ENCODE assay signal across 8 mouse cellular contexts in the genomic region with DNA sequence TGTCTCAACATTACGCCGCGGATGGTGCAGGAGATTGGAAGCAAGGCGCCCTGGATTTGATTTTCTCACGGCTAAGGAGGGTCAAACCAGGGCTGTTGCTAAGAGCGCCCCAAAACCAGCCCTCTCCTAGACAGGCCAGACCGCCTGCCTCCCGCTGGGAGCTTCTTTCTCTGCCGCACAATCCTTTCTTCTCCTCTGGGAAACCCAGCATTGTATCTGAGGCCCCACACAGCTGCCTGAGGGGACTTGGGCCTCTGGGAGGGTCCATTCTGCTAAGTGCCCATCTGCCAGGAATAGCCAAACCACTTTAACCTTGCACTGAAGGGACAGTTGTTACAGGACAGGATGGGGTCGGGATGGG. TPM values are rescaled to one million over a fixed set of nuclear protein-coding genes. Genes with fewer than 3 reads are reported as not detected.
DNase-seq lines count a peak whose midpoint lies in the region; ATAC-seq and TF ChIP-seq lines count a peak whose summit lies in the region.

No protein-coding gene starts in this region.

- H3K27ac ChIP-seq in kidney, embryonic 15.5 days = 0 out of 2 replicates have a peak overlapping the region, but pooled peaks have one; percentile 4
- H3K27ac ChIP-seq in kidney, adult 2 months (ENCODE audit: insufficient read depth, low read depth, low read length) = no peak overlapping the region
- peak overlapping the region; percentile 98 for H3K27ac ChIP-seq in forebrain, postnatal 0 days (ENCODE audit: low read depth, low read length)

- peak overlapping the region; percentile 86 for H3K4me2 ChIP-seq in kidney, embryonic 15.5 days
- peak overlapping the region; percentile 60 for H3K4me2 ChIP-seq in forebrain, postnatal 0 days (ENCODE audit: low read depth)

- H3K4me1 ChIP-seq in kidney, embryonic 15.5 days = peaks cover 14% of the 10 kb centered on the region
- H3K4me1 ChIP-seq in kidney, adult 2 months (ENCODE audit: control insufficient read depth, insufficient read depth, low read length) = peaks cover 3% of the 10 kb centered on the region
- H3K4me1 ChIP-seq in forebrain, postnatal 0 days (ENCODE audit: insufficient read depth) = peaks cover 17% of the 10 kb centered on the region

- 4% methylated on average over 10 of the region's 10 CpGs for WGBS in kidney, embryonic 15.5 days
- 12% methylated on average over 10 of the region's 10 CpGs for WGBS in kidney, adult 2 months
- 0% methylated on average over 10 of the region's 10 CpGs for WGBS in forebrain, postnatal 0 days

- no peak for TF ChIP-seq POLR2A in kidney, adult 2 months (IDR thresholded peaks at IDR 0.05; ENCODE audit: low read depth, low read length)

- no peaks in the 10 kb centered on the region for H3K27me3 ChIP-seq in kidney, embryonic 15.5 days
- no peaks in the 10 kb centered on the region; the same call in 1 of the 2 replicates for H3K27me3 ChIP-seq in kidney, adult 2 months (replicated peaks; ENCODE audit: control insufficient read depth, insufficient read depth, low read length)
- no peaks in the 10 kb centered on the region for H3K27me3 ChIP-seq in forebrain, postnatal 0 days (ENCODE audit: insufficient read depth, low read length)

- DNase-seq in kidney, adult 2 months = no peak
- peak; percentile 72 for DNase-seq in cerebellum, adult 11-12 months
- no peak for DNase-seq in forebrain, postnatal 0 days
- DNase-seq in mesoderm, embryonic 11.5 days (ENCODE audit: low read depth, low spot score) = peak; percentile 89
- no peak for DNase-seq in urinary bladder, postnatal 10 days (ENCODE audit: low spot score)
- DNase-seq in testis, postnatal 10 days (ENCODE audit: low spot score) = no peak
- no peak for DNase-seq in lung, postnatal 10 days

- peak overlapping the region; percentile 50 for H3K9ac ChIP-seq in kidney, embryonic 15.5 days
- H3K9ac ChIP-seq in forebrain, postnatal 0 days = peak overlapping the region; percentile 87

- peak; percentile 75 for ATAC-seq in kidney, embryonic 15.5 days (replicated peaks; ENCODE audit: low FRiP score)
- peak; percentile 72 for ATAC-seq in forebrain, postnatal 0 days

- H3K9me3 ChIP-seq in kidney, embryonic 15.5 days (replicated peaks) = no peaks in the 10 kb centered on the region
- no peaks in the 10 kb centered on the region for H3K9me3 ChIP-seq in forebrain, postnatal 0 days (ENCODE audit: low read length)

- peak overlapping the region; percentile 51 for H3K4me3 ChIP-seq in kidney, embryonic 15.5 days (replicated peaks)
- no peak overlapping the region for H3K4me3 ChIP-seq in kidney, adult 2 months (ENCODE audit: insufficient read depth, low read depth, low read length)
- H3K4me3 ChIP-seq in forebrain, postnatal 0 days (ENCODE audit: low read depth, low read length) = peak overlapping the region; percentile 55

- TF ChIP-seq CTCF in kidney, adult 2 months (conservative IDR thresholded peaks at IDR 0.05; ENCODE audit: insufficient read depth, insufficient read length, low read depth, low read length) = no peak
- TF ChIP-seq CTCF in forebrain, postnatal 0 days (IDR thresholded peaks at IDR 0.05; ENCODE audit: low read depth) = no peak

- peaks cover 14% of the 10 kb centered on the region for H3K36me3 ChIP-seq in kidney, embryonic 15.5 days
- H3K36me3 ChIP-seq in kidney, adult 2 months (ENCODE audit: control insufficient read depth, insufficient read depth, low read length) = no peaks in the 10 kb centered on the region
- peaks cover 10% of the 10 kb centered on the region for H3K36me3 ChIP-seq in forebrain, postnatal 0 days (ENCODE audit: insufficient read depth)

RNA-seq across cellular contexts. Expression of a gene that starts 0.3 kb away (rescaled TPM):
- polyA plus RNA-seq in kidney, embryonic 15.5 days (2015; fragmentation: Nextera tagmentation; extraction: Ambion mirVana) = 7.9 and 13.4 TPM in 2 replicates
- polyA plus RNA-seq in kidney, adult 2 months (2012; rRNA removed) = 0.77 and 1.3 TPM in 2 replicates
- 225 and 289 TPM in 2 replicates for total RNA-seq in forebrain, postnatal 0 days (2014; rRNA removed)
- polyA plus RNA-seq in forebrain, postnatal 0 days (2015; fragmentation: Nextera tagmentation; extraction: Ambion mirVana) = 328 and 399 TPM in 2 replicates

RNA-seq across cellular contexts. Expression of a gene that starts 18.0 kb away (rescaled TPM):
- polyA plus RNA-seq in kidney, embryonic 15.5 days (2015; fragmentation: Nextera tagmentation; extraction: Ambion mirVana) = 36.9 and 39.3 TPM in 2 replicates
- polyA plus RNA-seq in kidney, adult 2 months (2012; rRNA removed) = 8.0 and 9.2 TPM in 2 replicates
- total RNA-seq in forebrain, postnatal 0 days (2014; rRNA removed) = 22.9 and 27.4 TPM in 2 replicates
- 24.7 and 33.4 TPM in 2 replicates for polyA plus RNA-seq in forebrain, postnatal 0 days (2015; fragmentation: Nextera tagmentation; extraction: Ambion mirVana)

RNA-seq across cellular contexts. Expression of a gene that starts 31.3 kb away (rescaled TPM):
- 0.09 TPM in 1 of 2 replicates, not detected in the other for polyA plus RNA-seq in kidney, embryonic 15.5 days (2015; fragmentation: Nextera tagmentation; extraction: Ambion mirVana)
- polyA plus RNA-seq in kidney, adult 2 months (2012; rRNA removed) = 0.05 TPM in 1 of 2 replicates, not detected in the other
- 0.85 and 1.3 TPM in 2 replicates for total RNA-seq in forebrain, postnatal 0 days (2014; rRNA removed)
- polyA plus RNA-seq in forebrain, postnatal 0 days (2015; fragmentation: Nextera tagmentation; extraction: Ambion mirVana) = 0.43 and 0.69 TPM in 2 replicates

Comparison
In these comparisons a context has a peak if more than half of its experiments do, and no peak if none do; other contexts are left out.
1. DNase-seq: peak in cerebellum, adult 11-12 months (single experiment) and mesoderm, embryonic 11.5 days (single experiment); none in kidney, adult 2 months (single experiment), forebrain, postnatal 0 days (single experiment), urinary bladder, postnatal 10 days (single experiment), testis, postnatal 10 days (single experiment) and lung, postnatal 10 days (single experiment).
2. RNA of a gene that starts 0.3 kb away (polyA plus RNA-seq): 328 to 399 TPM in forebrain, postnatal 0 days; 7.9 to 13.4 TPM in kidney, embryonic 15.5 days and 0.77 to 1.3 TPM in kidney, adult 2 months; every median in the first group is over 10 times any median in the second.